Mouse (Mus musculus): Measurements from ENCODE around the gene Bnc2. TPM values are rescaled to one million over a fixed set of nuclear protein-coding genes. Genes with fewer than 3 reads are reported as not detected.

Gene Bnc2
- polyA plus RNA-seq, 1 experiment = 0.82 TPM

DNA sequence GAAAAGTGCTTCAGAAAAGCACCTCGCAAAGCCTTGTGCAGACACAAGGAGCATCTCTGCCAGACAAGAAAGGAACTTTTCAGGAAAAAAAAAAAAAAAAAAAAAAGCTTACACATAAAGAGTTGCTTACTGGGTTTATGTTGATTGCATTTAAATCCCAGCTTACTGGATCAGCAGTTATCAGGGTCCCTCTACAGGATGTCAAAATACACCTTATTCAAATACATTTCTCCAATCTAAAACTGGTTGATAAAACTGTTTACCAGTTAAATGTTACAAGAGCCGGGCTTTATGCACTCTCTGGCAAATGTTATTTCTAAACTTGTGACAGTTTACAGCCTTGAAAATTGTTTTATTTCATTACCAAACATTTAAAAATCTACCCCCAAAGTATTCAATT, 130.4 kb downstream of the Bnc2 start:
- TF ChIP-seq CTCF (IDR thresholded peaks at IDR 0.05; ENCODE audit: borderline replicate concordance, insufficient read depth, low read depth, low read length) (no peak), POLR2A (IDR thresholded peaks at IDR 0.05; ENCODE audit: borderline replicate concordance, insufficient read depth, low read length) (no peak)
- DNase-seq = no peak
- no peak overlapping the region for H3K4me3 ChIP-seq (replicated peaks; ENCODE audit: insufficient read depth, low read depth, low read length)
- H3K27ac ChIP-seq (ENCODE audit: insufficient read depth, low read length) = no peak overlapping the region
- H3K4me1 ChIP-seq (ENCODE audit: control insufficient read depth, insufficient read depth, low read length) = no peaks in the 10 kb centered on the region
- 85% methylated on average over 2 of the region's 2 CpGs for WGBS
- H3K27me3 ChIP-seq (ENCODE audit: control insufficient read depth, insufficient read depth, low read length) = no peaks in the 10 kb centered on the region

DNA sequence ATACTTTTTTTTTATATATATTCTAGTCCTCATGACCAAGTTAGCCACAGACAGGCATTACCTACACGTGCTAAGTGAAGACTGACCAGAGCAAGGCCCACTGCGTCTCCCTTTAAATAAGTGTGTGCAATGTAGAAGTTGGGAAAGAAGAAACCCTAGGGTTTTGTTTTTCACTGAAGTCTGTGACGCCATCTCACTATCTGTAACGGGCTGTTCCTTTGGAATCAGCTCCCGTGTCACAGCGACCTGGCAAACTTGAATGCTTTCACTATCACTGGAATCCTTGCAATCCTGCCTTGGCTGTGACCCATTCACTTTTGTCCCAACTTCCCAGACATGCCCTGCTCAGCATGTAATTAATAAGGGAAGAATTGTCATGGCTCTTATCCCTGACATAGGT, 134.5 kb downstream of the Bnc2 start:
- H3K4me3 ChIP-seq (replicated peaks; ENCODE audit: insufficient read depth, low read depth, low read length) = no peak overlapping the region
- 55% methylated on average over 6 of the region's 6 CpGs for WGBS
- no peak overlapping the region for H3K27ac ChIP-seq (ENCODE audit: insufficient read depth, low read length)
- TF ChIP-seq CTCF (IDR thresholded peaks at IDR 0.05; ENCODE audit: borderline replicate concordance, insufficient read depth, low read depth, low read length) = no peak
- no peak for TF ChIP-seq POLR2A (IDR thresholded peaks at IDR 0.05; ENCODE audit: borderline replicate concordance, insufficient read depth, low read length)
- no peaks in the 10 kb centered on the region for H3K27me3 ChIP-seq (ENCODE audit: control insufficient read depth, insufficient read depth, low read length)
- no peaks in the 10 kb centered on the region for H3K4me1 ChIP-seq (ENCODE audit: control insufficient read depth, insufficient read depth, low read length)
- no peak for DNase-seq

DNA sequence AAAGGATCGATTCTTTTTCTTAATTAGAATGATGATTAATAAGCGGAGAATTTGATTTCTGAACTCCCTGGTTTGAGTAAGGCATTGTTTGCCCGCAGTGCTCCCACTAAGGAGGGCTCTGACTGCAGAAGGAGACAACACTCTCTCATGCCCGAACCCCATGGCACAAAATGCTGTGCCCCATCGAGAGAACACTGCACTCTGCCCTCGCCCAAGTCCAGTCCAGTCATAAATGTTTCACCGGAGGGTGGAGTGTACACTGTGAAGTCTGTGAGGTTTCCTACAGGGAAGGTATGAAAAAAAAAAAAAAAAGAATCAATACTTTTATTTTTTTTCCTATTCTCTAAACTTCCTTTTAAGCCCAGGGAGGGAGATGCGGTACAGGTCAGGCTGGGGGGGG, 135.7 kb downstream of the Bnc2 start:
- H3K27ac ChIP-seq (ENCODE audit: insufficient read depth, low read length) = no peak overlapping the region
- TF ChIP-seq POLR2A (IDR thresholded peaks at IDR 0.05; ENCODE audit: borderline replicate concordance, insufficient read depth, low read length) (no peak), CTCF (IDR thresholded peaks at IDR 0.05; ENCODE audit: borderline replicate concordance, insufficient read depth, low read depth, low read length) (no peak)
- no peak overlapping the region for H3K4me3 ChIP-seq (replicated peaks; ENCODE audit: insufficient read depth, low read depth, low read length)
- DNase-seq = no peak
- H3K27me3 ChIP-seq (ENCODE audit: control insufficient read depth, insufficient read depth, low read length) = no peaks in the 10 kb centered on the region
- 81% methylated on average over 8 of the region's 8 CpGs for WGBS
- H3K4me1 ChIP-seq (ENCODE audit: control insufficient read depth, insufficient read depth, low read length) = no peaks in the 10 kb centered on the region

DNA sequence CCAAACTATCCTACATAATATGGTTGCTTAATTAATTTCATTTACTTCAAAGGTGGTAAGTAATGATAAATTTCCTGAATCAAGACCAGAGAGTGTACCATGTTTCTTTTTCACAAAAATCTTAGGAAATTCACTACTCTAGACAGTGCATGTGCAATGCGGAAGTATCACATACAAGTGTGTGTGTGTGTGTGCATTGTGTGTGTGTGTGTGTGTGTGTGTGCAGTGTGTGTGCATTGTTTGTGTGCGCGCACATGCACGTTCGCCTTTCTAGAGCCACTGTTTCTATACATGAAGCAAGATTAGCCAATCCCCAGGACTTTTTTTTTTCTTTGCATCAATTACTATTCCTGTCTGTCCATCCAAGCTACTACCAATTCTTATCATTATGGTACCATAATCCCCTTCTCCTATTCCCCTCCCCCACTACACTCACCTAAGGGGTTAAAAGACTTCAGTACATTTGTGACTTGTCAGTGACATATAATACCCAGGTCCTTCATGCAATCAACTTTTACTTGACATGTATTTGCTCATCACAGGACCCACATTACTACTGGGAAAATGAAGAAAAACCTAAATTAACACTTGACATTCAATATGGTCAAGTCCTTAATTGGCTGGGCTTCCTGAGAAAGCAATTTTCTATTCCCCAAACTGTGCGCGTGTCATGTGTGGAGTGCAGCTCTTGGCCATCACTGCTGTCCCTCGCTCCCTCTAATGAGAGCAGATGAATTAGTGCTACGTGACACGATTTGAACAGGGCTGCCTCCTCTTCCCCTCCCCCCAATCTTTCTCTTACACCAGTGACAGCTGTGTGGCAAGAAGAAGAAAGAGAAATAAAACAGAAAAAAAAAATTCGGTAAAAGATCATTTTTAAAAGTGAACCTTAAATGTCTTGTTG, 145.9 kb downstream of the Bnc2 start:
- no peak for DNase-seq

DNA sequence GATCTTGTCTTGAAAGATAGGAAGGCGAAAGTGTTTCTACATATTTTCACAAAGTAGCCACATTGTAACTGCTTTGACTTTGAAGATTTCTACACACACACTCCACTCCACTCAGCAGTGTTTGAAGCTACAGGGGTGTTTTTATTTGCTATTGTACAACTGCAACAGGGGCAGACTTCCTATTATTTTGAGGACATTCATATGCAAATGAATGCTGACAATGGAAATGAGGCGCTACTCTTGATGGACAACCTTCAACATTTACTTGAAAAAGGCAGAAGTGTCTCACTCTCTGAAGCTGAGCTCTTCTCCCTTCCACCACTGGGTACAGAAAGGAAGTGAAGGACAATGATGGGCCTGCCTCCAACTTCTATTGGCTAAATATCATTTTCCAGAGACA, 146.7 kb downstream of the Bnc2 start:
- no peak for TF ChIP-seq POLR2A (IDR thresholded peaks at IDR 0.05; ENCODE audit: borderline replicate concordance, insufficient read depth, low read length)
- no peak for TF ChIP-seq CTCF (IDR thresholded peaks at IDR 0.05; ENCODE audit: borderline replicate concordance, insufficient read depth, low read depth, low read length)
- 83% methylated on average over 2 of the region's 2 CpGs for WGBS
- no peak overlapping the region for H3K4me3 ChIP-seq (replicated peaks; ENCODE audit: insufficient read depth, low read depth, low read length)
- no peaks in the 10 kb centered on the region for H3K27me3 ChIP-seq (ENCODE audit: control insufficient read depth, insufficient read depth, low read length)
- H3K4me1 ChIP-seq (ENCODE audit: control insufficient read depth, insufficient read depth, low read length) = no peaks in the 10 kb centered on the region
- no peak for DNase-seq
- no peak overlapping the region for H3K27ac ChIP-seq (ENCODE audit: insufficient read depth, low read length)

More for the DNA sequence above, 145.9 kb downstream of the Bnc2 start:
- Histone ChIP-seq H3K4me1 (ENCODE audit: control insufficient read depth, insufficient read depth, low read length) (no peaks in the 10 kb centered on the region), H3K4me3 (replicated peaks; ENCODE audit: insufficient read depth, low read depth, low read length) (no peak overlapping the region), H3K27ac (ENCODE audit: insufficient read depth, low read length) (no peak overlapping the region), H3K27me3 (ENCODE audit: control insufficient read depth, insufficient read depth, low read length) (no peaks in the 10 kb centered on the region)
- 57% methylated on average over 11 of the region's 11 CpGs for WGBS
- TF ChIP-seq CTCF (IDR thresholded peaks at IDR 0.05; ENCODE audit: borderline replicate concordance, insufficient read depth, low read depth, low read length) (no peak), POLR2A (IDR thresholded peaks at IDR 0.05; ENCODE audit: borderline replicate concordance, insufficient read depth, low read length) (no peak)

DNA sequence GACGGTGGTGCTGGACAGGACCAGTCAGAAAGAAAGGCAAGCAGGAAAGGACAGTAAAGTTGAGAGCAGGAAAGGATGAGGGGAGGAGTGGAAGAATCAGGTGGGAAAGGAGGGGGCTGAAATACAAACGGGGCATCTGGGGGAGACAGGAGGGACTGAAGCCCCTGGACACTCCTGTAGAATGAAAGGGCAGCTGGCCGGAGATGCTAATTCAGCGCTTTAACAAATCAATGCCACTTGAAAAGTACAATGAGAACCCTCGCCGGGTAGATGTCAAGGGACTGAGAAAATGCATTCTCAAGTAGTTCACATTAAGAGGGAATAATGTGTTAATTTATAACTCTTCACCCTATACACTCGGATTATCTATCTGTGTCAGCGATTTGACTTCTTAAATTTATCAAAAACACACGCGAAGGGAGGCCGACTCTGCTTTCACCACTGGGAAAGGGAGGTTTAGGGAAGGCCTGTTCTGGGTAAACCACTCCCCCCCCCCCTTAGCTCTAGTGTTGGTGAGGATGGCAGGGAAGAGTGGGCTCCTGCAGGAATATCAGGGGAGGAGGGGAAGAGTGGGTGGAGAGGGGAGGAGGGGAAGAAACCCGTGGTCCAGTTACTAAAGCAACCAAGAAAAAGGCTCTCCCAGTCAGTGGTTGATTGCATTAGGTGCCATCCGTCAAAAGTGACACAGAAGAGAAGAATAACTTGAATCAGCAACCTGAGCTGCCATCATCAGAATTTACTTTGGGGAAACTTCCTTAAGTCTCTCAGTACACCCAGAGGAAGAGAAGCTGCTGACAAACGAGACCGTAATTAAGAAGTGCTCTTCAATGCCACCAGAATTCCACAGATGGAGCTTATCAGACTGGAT, 147.8 kb downstream of the Bnc2 start:
- WGBS = 44% methylated on average over 15 of the region's 15 CpGs
- TF ChIP-seq POLR2A (IDR thresholded peaks at IDR 0.05; ENCODE audit: borderline replicate concordance, insufficient read depth, low read length) = no peak
- no peak for TF ChIP-seq CTCF (IDR thresholded peaks at IDR 0.05; ENCODE audit: borderline replicate concordance, insufficient read depth, low read depth, low read length)
- no peak for DNase-seq
- H3K4me1 ChIP-seq (ENCODE audit: control insufficient read depth, insufficient read depth, low read length) = no peaks in the 10 kb centered on the region
- no peaks in the 10 kb centered on the region for H3K27me3 ChIP-seq (ENCODE audit: control insufficient read depth, insufficient read depth, low read length)
- H3K27ac ChIP-seq (ENCODE audit: insufficient read depth, low read length) = no peak overlapping the region
- no peak overlapping the region for H3K4me3 ChIP-seq (replicated peaks; ENCODE audit: insufficient read depth, low read depth, low read length)

DNA sequence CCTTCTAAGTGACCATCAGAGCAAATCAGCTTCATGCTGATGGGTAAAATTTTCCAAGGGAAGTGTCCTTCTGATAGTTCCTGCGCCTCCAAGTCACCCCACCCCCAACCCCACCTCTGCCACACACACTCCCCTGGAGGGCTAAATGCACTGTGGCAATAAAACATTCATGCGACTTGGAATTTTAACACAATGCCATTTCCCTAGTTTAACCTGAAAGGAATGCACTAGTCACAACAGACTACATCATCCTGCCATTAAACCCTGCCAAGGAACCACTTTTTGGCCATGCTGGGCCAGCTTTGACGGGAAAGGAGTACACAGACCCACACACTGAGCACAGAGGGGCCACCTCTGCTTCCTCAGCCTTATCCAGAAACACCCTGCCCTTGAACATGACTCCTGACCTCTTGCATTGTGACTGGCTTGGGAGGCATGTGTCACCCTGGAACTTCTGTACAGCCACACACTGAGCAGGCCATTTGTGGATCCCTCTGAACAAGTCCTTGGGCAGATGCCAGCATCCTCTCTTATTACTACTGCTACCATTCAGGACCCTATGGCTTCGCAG, 151.3 kb downstream of the Bnc2 start:
- no peak for DNase-seq
- no peaks in the 10 kb centered on the region for H3K4me1 ChIP-seq (ENCODE audit: control insufficient read depth, insufficient read depth, low read length)
- TF ChIP-seq CTCF (IDR thresholded peaks at IDR 0.05; ENCODE audit: borderline replicate concordance, insufficient read depth, low read depth, low read length) = no peak
- TF ChIP-seq POLR2A (IDR thresholded peaks at IDR 0.05; ENCODE audit: borderline replicate concordance, insufficient read depth, low read length) = no peak
- 55% methylated on average over 4 of the region's 4 CpGs for WGBS
- no peak overlapping the region for H3K27ac ChIP-seq (ENCODE audit: insufficient read depth, low read length)
- no peaks in the 10 kb centered on the region for H3K27me3 ChIP-seq (ENCODE audit: control insufficient read depth, insufficient read depth, low read length)
- no peak overlapping the region for H3K4me3 ChIP-seq (replicated peaks; ENCODE audit: insufficient read depth, low read depth, low read length)

All from cerebellum, adult 2 months (tissue).